Mouse (Mus musculus) forebrain, embryonic 14.5 days (tissue): ENCODE data around the gene Zfp622. TPM values are rescaled to one million over a fixed set of nuclear protein-coding genes. Genes with fewer than 3 reads are reported as not detected.
"Not testable (repeated sequence)": the region's sequence is repeated elsewhere in the genome, so short reads cannot be mapped to it uniquely, and the experiment has no call there.

Experiments used
- ATAC-seq: fragments of 200-750 bp; cut with Nextera tagmentation; 2 replicates; pipeline ENCODE4 v1.8.0; 2017; ENCODE audit warnings: mild to moderate bottlenecking, moderate library complexity
- DNase-seq: peaks from one replicate; pipeline ENCODE4 v3.0.0-alpha.2; 2015; ENCODE audit warnings: low spot score
- H3K27ac ChIP-seq: fragments of 300-500 bp; sonication (generic); 2 replicates; pipeline ENCODE4 v1.5.1; 2014; ENCODE audit warnings: low read depth, mild to moderate bottlenecking, control low read depth, low read length, moderate library complexity
- H3K27me3 ChIP-seq: fragments of 300-500 bp; sonication (generic); replicated peaks from 2 replicates; pipeline ENCODE4 v1.6.1; 2014; ENCODE audit warnings: low read length, control low read depth, mixed read lengths; ENCODE audit not compliant: control insufficient read depth, insufficient read depth
- H3K36me3 ChIP-seq: fragments of 300-500 bp; sonication (generic); 2 replicates; pipeline ENCODE4 v1.6.1; 2014; ENCODE audit warnings: low read length, control low read depth; ENCODE audit not compliant: control insufficient read depth, insufficient read depth
- H3K4me1 ChIP-seq: fragments of 300-500 bp; sonication (generic); 2 replicates; pipeline ENCODE4 v1.6.1; 2014; ENCODE audit warnings: antibody characterized with exemption, low read length, control low read depth; ENCODE audit not compliant: control insufficient read depth, insufficient read depth
- H3K4me2 ChIP-seq: fragments of 300-500 bp; sonication (generic); 2 replicates; pipeline ENCODE4 v1.6.1; 2014; ENCODE audit warnings: mild to moderate bottlenecking, control low read depth, low read length
- H3K4me3 ChIP-seq: fragments of 300-500 bp; sonication (generic); 2 replicates; pipeline ENCODE4 v1.5.1; 2014; ENCODE audit warnings: low read depth, low read length, control low read depth
- H3K9ac ChIP-seq: fragments of 300-500 bp; sonication (generic); 2 replicates; pipeline ENCODE4 v1.6.1; 2014; ENCODE audit warnings: mild to moderate bottlenecking, low read length, control low read depth, moderate library complexity
- H3K9me3 ChIP-seq: fragments of 300-500 bp; sonication (generic); replicated peaks from 2 replicates; pipeline ENCODE4 v1.6.1; 2016; ENCODE audit warnings: low read length, control low read depth, mixed read lengths; ENCODE audit not compliant: control insufficient read depth
- WGBS: fragments of 180-500 bp; shearing (Covaris S2); extraction: QIAGEN DNeasy Blood & Tissue Kit; methylation state at CpG from one replicate; pipeline ENCODE4 v1.1.7; 2014; 5-methylcytosine and 5-hydroxymethylcytosine counted together
- polyA plus RNA-seq: library from polyadenylated mRNA; unstranded; fragments of >200 nt; fragmentation: Nextera tagmentation; extraction: Ambion mirVana; gene quantifications from 2 replicates; pipeline ENCODE4 v1.2.1, GENCODE M21; 2014

The Zfp622 gene
- polyA plus RNA-seq, 1 experiment from 2014 or later: 24.6 TPM

GRCm38 (mm10) chr15:25959375-25959774, 24.8 kb upstream of the Zfp622 start:
- H3K36me3 ChIP-seq: no peaks in the 10 kb centered on the region
- H3K4me3 ChIP-seq: no peak overlapping the region
- H3K27me3 ChIP-seq: no peaks in the 10 kb centered on the region
- H3K9me3 ChIP-seq: no peaks in the 10 kb centered on the region
- no peaks in the 10 kb centered on the region for H3K4me1 ChIP-seq
- peak; percentile 76 for DNase-seq
- no peak overlapping the region for H3K4me2 ChIP-seq
- ATAC-seq: peak; percentile 81
- H3K9ac ChIP-seq: no peak overlapping the region
- H3K27ac ChIP-seq: no peak overlapping the region
- WGBS: 43% methylated on average over 5 of the region's 5 CpGs

- 85% methylated on average over 5 of the region's 5 CpGs for WGBS
- no peak overlapping the region for H3K4me2 ChIP-seq
Observed at GRCm38 (mm10) chr15:25960231-25960630, 23.9 kb upstream of the Zfp622 start.

GRCm38 (mm10) chr15:25966220-25966774, 17.9 kb upstream of the Zfp622 start:
- Histone ChIP-seq H3K4me2 (no peak overlapping the region), H3K9me3 (no peaks in the 10 kb centered on the region), H3K9ac (no peak overlapping the region), H3K4me1 (no peaks in the 10 kb centered on the region), H3K27ac (no peak overlapping the region), H3K36me3 (no peaks in the 10 kb centered on the region), H3K27me3 (no peaks in the 10 kb centered on the region), H3K4me3 (no peak overlapping the region)
- ATAC-seq (no peak), DNase-seq (no peak)
- WGBS: 82% methylated on average over 6 of the region's 6 CpGs

More at GRCm38 (mm10) chr15:25960231-25960630, 23.9 kb upstream of the Zfp622 start:
- Histone ChIP-seq H3K9me3 (no peaks in the 10 kb centered on the region), H3K27me3 (no peaks in the 10 kb centered on the region), H3K9ac (no peak overlapping the region), H3K4me3 (no peak overlapping the region), H3K4me1 (no peaks in the 10 kb centered on the region), H3K36me3 (no peaks in the 10 kb centered on the region), H3K27ac (no peak overlapping the region)
- DNase-seq (no peak), ATAC-seq (no peak)

GRCm38 (mm10) chr15:25971596-25971995, 12.6 kb upstream of the Zfp622 start:
- H3K4me3 ChIP-seq: no peak overlapping the region
- WGBS: 92% methylated on average over 9 of the region's 9 CpGs
- no peak for ATAC-seq
- no peaks in the 10 kb centered on the region for H3K9me3 ChIP-seq
- no peak overlapping the region for H3K9ac ChIP-seq
- no peaks in the 10 kb centered on the region for H3K4me1 ChIP-seq
- no peaks in the 10 kb centered on the region for H3K27me3 ChIP-seq
- H3K36me3 ChIP-seq: no peaks in the 10 kb centered on the region
- no peak for DNase-seq
- H3K27ac ChIP-seq: no peak overlapping the region
- no peak overlapping the region for H3K4me2 ChIP-seq

GRCm38 (mm10) chr15:25972758-25973157, 11.4 kb upstream of the Zfp622 start:
- WGBS: 91% methylated on average over 5 of the region's 5 CpGs
- DNase-seq (no peak), ATAC-seq (no peak)
- Histone ChIP-seq H3K4me2 (no peak overlapping the region), H3K27me3 (no peaks in the 10 kb centered on the region), H3K9me3 (no peaks in the 10 kb centered on the region), H3K4me1 (no peaks in the 10 kb centered on the region), H3K4me3 (no peak overlapping the region), H3K36me3 (no peaks in the 10 kb centered on the region), H3K27ac (no peak overlapping the region), H3K9ac (no peak overlapping the region)

GRCm38 (mm10) chr15:25974352-25974751, 9.8 kb upstream of the Zfp622 start:
- WGBS: 96% methylated on average over 4 of the region's 4 CpGs

GRCm38 (mm10) chr15:25975810-25976209, 8.4 kb upstream of the Zfp622 start:
- no peak overlapping the region for H3K9ac ChIP-seq
- no peak for DNase-seq

More at GRCm38 (mm10) chr15:25974352-25974751, 9.8 kb upstream of the Zfp622 start:
- no peak for DNase-seq
- H3K4me2 ChIP-seq: no peak overlapping the region
- no peaks in the 10 kb centered on the region for H3K27me3 ChIP-seq
- no peaks in the 10 kb centered on the region for H3K9me3 ChIP-seq
- no peak overlapping the region for H3K4me3 ChIP-seq
- H3K4me1 ChIP-seq: no peaks in the 10 kb centered on the region
- no peaks in the 10 kb centered on the region for H3K36me3 ChIP-seq
- ATAC-seq: no peak
- no peak overlapping the region for H3K27ac ChIP-seq
- H3K9ac ChIP-seq: no peak overlapping the region

GRCm38 (mm10) chr15:25983614-25984013, 552 bp upstream of the Zfp622 start:
- Histone ChIP-seq H3K27ac (peak overlapping the region; percentile 76), H3K9ac (peak overlapping the region; percentile 92), H3K4me1 (peaks cover 13% of the 10 kb centered on the region), H3K4me3 (peak overlapping the region; percentile 98), H3K36me3 (peaks cover 17% of the 10 kb centered on the region), H3K4me2 (peak overlapping the region; percentile 97)
- ATAC-seq: peak; percentile 45; the same call in 1 of the 2 replicates
- H3K27me3 ChIP-seq, DNase-seq, H3K9me3 ChIP-seq: not testable (repeated sequence)
- 14% methylated on average over 6 of the region's 6 CpGs for WGBS

More at GRCm38 (mm10) chr15:25975810-25976209, 8.4 kb upstream of the Zfp622 start:
- Histone ChIP-seq H3K4me1 (no peaks in the 10 kb centered on the region), H3K36me3 (no peaks in the 10 kb centered on the region), H3K27me3 (no peaks in the 10 kb centered on the region), H3K4me2 (no peak overlapping the region), H3K27ac (no peak overlapping the region), H3K4me3 (no peak overlapping the region), H3K9me3 (no peaks in the 10 kb centered on the region)
- no peak for ATAC-seq
- WGBS: 93% methylated on average over 6 of the region's 6 CpGs

- H3K9me3 ChIP-seq: no peaks in the 10 kb centered on the region
- no peak for DNase-seq
- peaks cover 13% of the 10 kb centered on the region for H3K4me1 ChIP-seq
- H3K4me2 ChIP-seq: peak overlapping the region; percentile 97
- peaks cover 25% of the 10 kb centered on the region for H3K36me3 ChIP-seq
- peak overlapping the region; percentile 98 for H3K4me3 ChIP-seq
- ATAC-seq: no peak
- WGBS: under 1% methylated on average over 68 of the region's 71 CpGs
- H3K27me3 ChIP-seq: no peaks in the 10 kb centered on the region
- peak overlapping the region; percentile 92 for H3K9ac ChIP-seq
- peak overlapping the region; percentile 85 for H3K27ac ChIP-seq
Observed at GRCm38 (mm10) chr15:25984734-25985492, 747 bp downstream of the Zfp622 start.
